Mouse (Mus musculus) gastrocnemius, postnatal 4 days (tissue): ENCODE measurements around the gene Nfasc. TPM values are rescaled to one million over a fixed set of nuclear protein-coding genes. Genes with fewer than 3 reads are reported as not detected.

ENCODE experiments used
- DNase-seq, 2 experiments: peaks; one replicate each; pipeline ENCODE4 v3.0.0; 2021 to 2022; ENCODE audit warnings: low spot score in 2 of 2, mixed read lengths in 2 of 2
- total RNA-seq, 2 experiments: library from RNA; stranded (reverse); gene quantifications; 2 replicates each; pipeline ENCODE4 v1.2.3; 2021

Nfasc gene
- total RNA-seq, 2 experiments from 2014 or later, result 1.6 to 2.0 TPM

GRCm38 (mm10) chr1:132733873-132734447, 7.6 kb downstream of the Nfasc start:
- DNase-seq, result no peak

- DNase-seq, result no peak
Observed at GRCm38 (mm10) chr1:132732307-132732706, 9.3 kb downstream of the Nfasc start.

DNA sequence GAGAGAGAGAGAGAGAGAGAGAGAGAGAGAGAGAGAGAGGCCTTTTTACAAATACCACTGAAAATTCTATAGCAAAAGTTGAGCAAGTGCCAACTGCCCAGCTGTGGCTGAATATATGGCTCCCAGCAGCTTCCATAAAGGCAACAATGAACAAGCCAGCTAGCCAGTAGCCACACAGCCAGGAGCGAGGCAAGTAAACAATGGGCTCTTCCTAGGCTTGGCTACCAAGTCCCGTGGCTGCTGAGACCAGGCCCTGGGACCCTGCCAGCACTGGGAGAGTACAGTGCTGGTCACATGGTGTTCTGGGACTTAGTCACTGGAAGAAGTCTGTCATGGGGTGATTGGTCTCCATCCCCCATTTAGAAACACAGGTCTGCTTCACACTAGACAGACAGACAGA, 14.0 kb downstream of the Nfasc start:
- no peak for DNase-seq

- DNase-seq, result no peak
Observed at GRCm38 (mm10) chr1:132722362-132722761, 19.2 kb downstream of the Nfasc start.

- DNase-seq, result no peak
Observed at GRCm38 (mm10) chr1:132721266-132721665, 20.3 kb downstream of the Nfasc start.

DNA sequence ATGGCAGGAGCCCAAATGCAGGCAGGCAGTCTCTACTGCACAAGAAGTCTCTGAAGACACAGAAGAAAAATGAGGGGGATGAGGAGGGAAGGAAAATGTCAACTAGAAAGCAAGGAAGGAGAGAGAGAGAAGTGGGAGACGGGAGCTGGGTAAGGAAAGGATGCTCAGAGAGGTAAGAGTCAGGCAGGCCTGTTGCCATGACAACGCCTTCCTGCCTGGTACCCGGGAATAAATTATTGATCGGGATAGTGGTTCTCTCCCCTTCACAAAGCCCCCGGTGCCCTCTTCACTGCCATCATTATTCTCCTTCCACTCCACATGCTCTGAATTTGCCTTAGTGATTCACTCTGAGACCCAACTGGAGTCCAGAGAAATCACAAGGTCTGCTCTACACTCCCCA, 23.4 kb downstream of the Nfasc start:
- no peak for DNase-seq

DNA sequence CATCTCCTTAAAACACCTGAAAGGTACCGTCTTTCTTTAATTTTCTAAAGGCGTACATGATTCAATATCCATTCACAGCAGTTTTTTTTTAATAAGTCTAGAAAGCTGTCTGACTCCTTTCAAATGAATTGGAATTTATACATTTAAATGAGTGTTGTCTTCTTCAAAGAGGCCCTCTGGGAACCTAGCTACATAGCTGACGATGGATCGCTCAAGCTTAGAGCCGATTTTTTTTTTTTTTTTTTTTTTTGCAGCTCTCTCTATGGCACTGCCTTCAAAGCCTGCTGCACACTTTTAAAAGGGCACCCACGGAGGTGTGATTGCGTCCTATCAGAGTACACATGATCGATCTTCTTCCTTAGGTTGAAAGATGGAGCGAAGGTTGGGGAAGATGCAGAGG, 26.6 kb downstream of the Nfasc start:
- no peak for DNase-seq

DNA sequence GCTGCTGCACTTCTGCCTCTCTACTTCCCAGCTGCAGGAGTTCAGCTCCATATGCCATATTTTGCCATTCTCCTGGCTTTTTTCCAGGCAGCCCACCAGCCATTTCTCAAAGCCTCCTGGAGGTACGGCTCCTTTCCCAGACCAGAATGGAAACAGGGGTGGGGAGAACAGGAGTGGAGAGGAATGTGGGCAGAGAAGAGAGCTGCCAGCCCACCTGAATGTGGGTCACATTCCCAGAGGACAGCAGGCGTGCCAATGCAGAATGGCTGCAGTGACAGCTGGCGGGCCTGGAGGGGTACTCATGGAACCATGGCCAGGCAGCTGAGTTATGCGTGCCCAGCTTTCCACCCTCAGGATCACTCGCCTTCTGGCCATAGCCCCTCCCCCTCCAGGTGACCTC, 32.2 kb downstream of the Nfasc start:
- no peak for DNase-seq

DNA sequence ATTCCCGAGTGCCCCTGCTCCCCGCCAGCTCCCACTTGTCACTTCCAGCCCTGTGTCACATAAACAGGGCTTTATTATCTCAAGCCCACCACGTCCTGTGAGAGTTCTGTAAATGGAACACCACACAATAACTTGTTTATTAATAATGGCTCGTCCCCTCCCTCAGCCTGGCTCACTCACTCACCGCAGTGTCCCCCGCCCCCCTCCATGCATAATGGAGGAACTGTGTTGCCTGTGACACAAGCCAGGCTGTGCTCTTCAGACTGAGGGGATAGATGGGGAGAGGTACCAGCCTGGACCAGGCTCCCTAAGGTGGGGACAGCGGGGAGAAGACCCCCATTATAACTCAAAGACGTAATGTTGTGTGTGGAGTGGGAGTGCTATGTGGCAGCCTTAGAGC, 34.3 kb downstream of the Nfasc start:
- no peak for DNase-seq

DNA sequence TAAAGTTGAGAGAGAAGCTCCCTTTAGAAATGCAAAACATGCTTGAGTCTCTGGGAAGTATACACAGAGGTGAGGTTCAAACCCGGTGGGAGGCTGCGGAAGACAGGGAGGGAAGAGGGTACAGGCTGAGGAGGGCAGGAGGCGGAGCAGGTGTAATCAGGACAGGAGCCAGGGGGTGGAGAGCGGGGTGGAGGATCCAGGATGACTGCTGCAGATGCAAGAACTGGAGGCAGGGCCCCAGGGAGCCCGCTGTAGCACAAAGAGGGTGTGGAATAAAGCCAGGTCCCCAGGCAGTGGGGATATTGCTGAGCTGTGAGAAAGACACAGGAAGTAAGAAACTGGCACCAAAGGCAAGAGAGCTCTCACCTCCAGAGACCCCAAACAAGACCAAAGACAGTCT, 38.1 kb downstream of the Nfasc start:
- DNase-seq, result no peak

DNA sequence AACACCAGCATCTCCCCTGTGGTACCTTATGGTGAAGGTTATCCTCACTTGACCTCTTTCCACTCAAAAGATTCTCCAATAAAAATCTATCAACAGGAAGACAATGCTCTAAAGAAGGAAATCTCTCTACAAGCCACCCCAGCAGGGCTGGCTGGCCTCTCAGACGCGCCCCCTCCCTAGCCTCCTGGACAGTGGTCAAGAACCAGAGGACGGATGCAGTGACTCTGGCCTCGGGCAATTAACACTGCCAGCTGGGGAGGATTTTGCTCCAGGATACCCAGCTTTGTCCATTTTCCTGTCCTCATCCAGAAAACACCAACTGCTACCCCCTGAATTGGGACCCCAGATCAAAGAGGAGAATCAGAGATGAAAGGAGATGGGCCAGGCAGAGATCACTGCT, 44.7 kb downstream of the Nfasc start:
- DNase-seq, result no peak

GRCm38 (mm10) chr1:132696232-132696631, 45.4 kb downstream of the Nfasc start:
- no peak for DNase-seq

DNA sequence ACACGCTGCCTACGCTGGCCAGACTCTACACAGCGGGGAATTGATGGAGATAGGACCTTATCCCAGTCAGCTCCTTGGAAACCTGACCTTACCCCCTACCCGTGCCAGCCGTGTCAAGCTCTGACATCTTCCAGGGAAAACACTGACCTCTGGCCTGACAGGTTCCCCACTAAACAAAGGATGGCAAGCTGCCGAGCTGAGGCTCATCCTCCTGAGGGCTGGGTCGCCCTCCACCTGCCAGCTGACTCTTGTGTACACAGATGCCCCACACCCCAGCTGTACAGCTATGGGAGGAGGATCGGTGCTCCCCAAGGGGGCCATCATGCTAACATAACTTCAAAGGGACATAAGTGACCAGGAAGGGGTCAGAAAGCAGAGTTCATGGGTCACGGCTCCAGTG, 47.6 kb downstream of the Nfasc start:
- DNase-seq, result no peak

DNA sequence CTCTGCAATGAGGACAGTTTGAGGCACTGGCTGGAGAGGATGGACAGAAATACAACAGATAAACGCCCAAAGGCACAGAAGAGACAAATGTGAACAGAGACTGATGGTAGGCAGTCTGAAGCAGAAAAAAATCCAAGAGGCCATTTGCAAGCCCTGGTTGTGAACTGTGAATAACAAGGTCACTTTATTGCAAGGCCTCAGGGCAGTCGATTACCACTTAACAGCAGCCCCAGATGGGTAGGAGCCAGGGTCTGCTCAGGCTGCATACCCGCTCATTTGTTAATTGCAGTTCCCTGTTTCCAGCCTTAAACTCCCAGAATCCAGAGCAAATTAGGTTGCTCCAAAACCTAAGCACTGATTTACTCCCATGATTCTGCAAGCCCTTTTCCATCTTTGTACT, 52.4 kb downstream of the Nfasc start:
- DNase-seq, result no peak

DNA sequence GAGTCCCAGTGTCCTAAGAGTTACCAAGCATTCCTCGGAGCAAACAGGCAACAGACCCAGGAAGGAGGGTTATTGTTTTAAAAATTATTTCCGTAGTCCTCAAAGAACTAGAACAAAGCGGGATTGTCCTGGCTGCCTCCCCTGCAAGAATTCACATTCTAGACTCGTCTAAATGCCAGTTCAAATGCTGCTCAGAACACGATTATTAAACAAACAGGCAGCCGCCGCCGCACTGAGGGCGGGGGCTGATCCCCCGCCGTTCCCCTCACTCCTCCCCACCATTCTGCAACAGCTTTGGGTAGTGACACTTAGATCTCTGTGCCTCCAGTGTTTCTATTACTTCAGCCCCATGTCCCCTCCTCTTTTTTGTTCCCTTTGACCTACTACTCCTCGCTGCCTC, 62.7 kb downstream of the Nfasc start:
- DNase-seq, result no peak

DNA sequence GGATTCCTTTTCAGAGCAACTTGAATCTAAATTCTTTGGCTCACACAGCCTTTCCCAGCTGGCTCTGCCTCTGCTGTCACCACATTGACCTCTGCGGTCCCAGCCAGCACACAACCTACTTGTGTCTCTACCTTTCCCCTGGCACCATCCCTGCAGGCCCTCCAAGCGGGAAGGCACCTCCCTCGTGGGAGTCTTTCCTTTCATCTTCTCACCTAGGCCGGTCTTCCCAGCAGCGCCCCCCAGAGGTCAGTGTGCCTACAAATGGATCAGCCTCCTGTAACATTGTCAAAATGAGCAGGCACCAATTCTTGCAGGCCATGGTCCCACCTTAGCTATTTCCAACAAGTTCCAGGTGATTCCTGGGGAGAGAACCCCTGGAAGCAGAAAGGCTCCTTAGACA, 63.5 kb downstream of the Nfasc start:
- DNase-seq, result no peak

DNA sequence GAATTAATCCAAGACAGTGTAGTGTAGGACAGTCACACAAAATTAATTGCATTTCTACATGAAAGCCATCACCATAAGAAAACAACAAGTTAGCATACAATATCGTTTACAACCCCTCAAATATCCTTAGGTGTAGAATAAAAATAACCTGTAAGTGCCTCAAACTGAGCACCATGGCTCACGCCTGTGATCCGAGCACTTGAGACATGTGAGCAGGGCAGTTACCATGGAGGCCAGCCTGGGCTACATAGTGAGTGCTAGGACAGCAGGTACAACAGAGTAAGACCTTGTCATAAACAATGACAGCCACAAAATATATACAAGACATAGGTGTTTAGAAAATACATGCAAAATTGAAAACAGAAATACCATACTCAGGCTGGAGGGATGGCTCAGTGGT, 68.9 kb downstream of the Nfasc start:
- DNase-seq, result no peak

GRCm38 (mm10) chr1:132669200-132669599, 72.4 kb downstream of the Nfasc start:
- no peak for DNase-seq

- no peak for DNase-seq
Observed at GRCm38 (mm10) chr1:132660354-132660753, 81.2 kb downstream of the Nfasc start.

DNA sequence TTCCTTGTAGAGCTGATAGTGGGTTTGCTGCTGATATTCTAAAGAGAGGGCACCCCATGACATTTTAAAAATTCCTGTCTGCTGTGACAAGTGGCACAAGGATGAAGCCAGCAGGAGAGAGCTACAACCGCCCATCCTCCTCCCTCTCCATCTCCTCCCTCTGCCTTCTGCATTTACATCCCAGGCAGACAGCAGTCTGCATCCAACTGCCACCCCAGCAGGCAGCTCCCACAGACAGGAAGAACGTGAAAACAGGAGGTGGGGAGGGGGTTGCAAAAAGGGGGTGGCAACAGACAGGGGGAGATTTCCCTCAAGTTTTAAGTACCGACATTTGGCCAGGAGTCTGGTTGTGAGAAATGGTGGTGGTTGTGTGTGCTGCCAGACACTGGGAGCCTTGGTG, 82.0 kb downstream of the Nfasc start:
- no peak for DNase-seq

- no peak for DNase-seq
Observed at GRCm38 (mm10) chr1:132655611-132656010, 86.0 kb downstream of the Nfasc start.

DNA sequence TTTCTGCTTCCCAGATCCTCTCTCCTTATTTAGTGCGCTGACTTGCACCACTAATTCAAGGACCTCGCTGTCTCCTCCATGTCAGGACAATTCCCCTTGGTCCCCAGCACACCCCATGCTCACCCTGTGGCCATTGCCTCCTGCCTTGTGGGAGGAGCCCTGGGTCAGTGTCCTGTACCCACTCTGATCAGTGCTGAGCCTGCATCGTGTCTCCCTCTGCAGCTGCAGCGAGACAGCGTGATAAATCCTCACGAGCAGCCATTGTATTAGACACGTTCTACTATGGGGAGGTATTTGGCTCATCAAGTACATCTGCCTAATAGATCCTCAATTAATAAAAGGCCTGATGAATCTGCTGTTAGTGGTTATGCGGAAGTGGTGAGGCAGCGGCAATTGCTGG, 86.8 kb downstream of the Nfasc start:
- DNase-seq, result no peak

DNA sequence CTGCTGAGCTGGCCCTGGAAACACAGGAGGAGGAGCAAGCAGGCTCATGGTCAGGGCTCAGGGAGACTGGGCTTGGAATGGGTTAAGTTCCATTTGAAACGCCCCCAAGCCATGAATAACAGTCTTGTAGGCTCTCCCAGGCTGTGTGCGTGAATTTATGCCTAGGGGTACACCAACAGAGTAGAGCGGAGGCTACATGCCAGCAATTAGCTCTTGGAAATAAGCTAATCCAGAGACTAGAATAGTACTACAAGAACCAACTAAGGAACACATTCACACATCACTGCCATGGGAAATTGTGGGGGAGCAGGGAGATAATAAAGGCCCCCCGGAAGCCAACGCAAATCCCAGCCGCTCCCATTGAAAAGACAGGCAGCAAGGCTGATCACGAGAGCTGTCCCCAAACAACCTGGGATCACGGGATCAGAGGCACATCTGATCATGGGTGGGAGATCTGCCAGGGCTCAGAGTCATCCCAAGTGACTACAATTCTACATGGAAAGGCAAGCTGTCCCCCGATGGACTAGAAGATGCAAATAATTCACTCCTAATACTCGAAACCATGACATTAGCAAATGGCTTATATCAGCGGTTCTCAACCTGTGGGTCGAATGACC, 87.6 kb downstream of the Nfasc start:
- DNase-seq, result no peak

- DNase-seq, result no peak
Observed at GRCm38 (mm10) chr1:132653161-132653560, 88.4 kb downstream of the Nfasc start.
